Mouse (Mus musculus) hindbrain, embryonic 16.5 days (tissue): ENCODE data around the gene Neu2. TPM values are rescaled to one million over a fixed set of nuclear protein-coding genes. Genes with fewer than 3 reads are reported as not detected.
A peak's percentile ranks its signal among the peaks of the same experiment; 100 is the strongest.

Experiments
- ATAC-seq: fragments of 200-750 bp; cut with Nextera tagmentation; 2 replicates; pipeline ENCODE4 v1.8.0; 2017; ENCODE audit warnings: moderate TSS enrichment, moderate library complexity
- H3K27ac ChIP-seq: fragments of 300-500 bp; sonication (generic); 2 replicates; pipeline ENCODE4 v1.5.1; 2014; ENCODE audit warnings: low read depth, mild to moderate bottlenecking, control low read depth, low read length, moderate library complexity
- H3K27me3 ChIP-seq: fragments of 300-500 bp; sonication (generic); replicated peaks from 2 replicates; pipeline ENCODE4 v1.6.1; 2014; ENCODE audit warnings: low read length; ENCODE audit not compliant: control insufficient read depth, insufficient read depth
- H3K36me3 ChIP-seq: fragments of 300-500 bp; sonication (generic); 2 replicates; pipeline ENCODE4 v1.6.1; 2014; ENCODE audit warnings: mild to moderate bottlenecking, low read length, moderate library complexity, mixed read lengths; ENCODE audit not compliant: control insufficient read depth, insufficient read depth
- H3K4me1 ChIP-seq: fragments of 300-500 bp; sonication (generic); 2 replicates; pipeline ENCODE4 v1.6.1; 2014; ENCODE audit warnings: low read depth, low read length; ENCODE audit not compliant: control insufficient read depth, insufficient read depth
- H3K4me2 ChIP-seq: fragments of 300-500 bp; sonication (generic); 2 replicates; pipeline ENCODE4 v1.6.1; 2014; ENCODE audit warnings: mild to moderate bottlenecking, low read length, control low read depth, moderate library complexity
- H3K4me3 ChIP-seq: fragments of 300-500 bp; sonication (generic); 2 replicates; pipeline ENCODE4 v1.5.1; 2014; ENCODE audit warnings: mild to moderate bottlenecking, low read length, control low read depth, moderate library complexity
- H3K9ac ChIP-seq: fragments of 300-500 bp; sonication (generic); 2 replicates; pipeline ENCODE4 v1.6.1; 2014; ENCODE audit warnings: low read depth, mild to moderate bottlenecking, control low read depth, low read length, moderate library complexity
- H3K9me3 ChIP-seq: fragments of 300-500 bp; sonication (generic); 2 replicates; pipeline ENCODE4 v1.6.1; 2014; ENCODE audit warnings: mild to moderate bottlenecking, low read length, moderate library complexity; ENCODE audit not compliant: control insufficient read depth
- WGBS: fragments of 180-500 bp; shearing (Covaris S2); extraction: QIAGEN DNeasy Blood & Tissue Kit; methylation state at CpG from one replicate; pipeline ENCODE4 v1.1.7; 2014; 5-methylcytosine and 5-hydroxymethylcytosine counted together
- polyA plus RNA-seq: library from polyadenylated mRNA; unstranded; fragments of >200 nt; fragmentation: Nextera tagmentation; extraction: Ambion mirVana; gene quantifications from 2 replicates; pipeline ENCODE4 v1.2.1, GENCODE M21; 2015

Gene Neu2
- polyA plus RNA-seq, 1 experiment from 2014 or later, result 0.54 TPM

GRCm38 (mm10) chr1:87594671-87595070, 85.0 kb downstream of the Neu2 start:
- no peaks in the 10 kb centered on the region for H3K9me3 ChIP-seq
- H3K27me3 ChIP-seq, result no peaks in the 10 kb centered on the region
- H3K27ac ChIP-seq, result no peak overlapping the region
- no peaks in the 10 kb centered on the region for H3K36me3 ChIP-seq
- H3K4me3 ChIP-seq, result no peak overlapping the region
- no peak overlapping the region for H3K4me2 ChIP-seq
- no peaks in the 10 kb centered on the region for H3K4me1 ChIP-seq
- WGBS, result 94% methylated on average over 10 of the region's 10 CpGs
- ATAC-seq, result no peak
- H3K9ac ChIP-seq, result no peak overlapping the region

GRCm38 (mm10) chr1:87600533-87600932, 90.8 kb downstream of the Neu2 start:
- WGBS, result 79% methylated on average over 7 of the region's 7 CpGs
- Histone ChIP-seq H3K4me3 (no peak overlapping the region), H3K36me3 (no peaks in the 10 kb centered on the region), H3K9me3 (no peaks in the 10 kb centered on the region), H3K27ac (no peak overlapping the region), H3K4me2 (no peak overlapping the region), H3K27me3 (no peaks in the 10 kb centered on the region), H3K4me1 (no peaks in the 10 kb centered on the region), H3K9ac (no peak overlapping the region)
- no peak for ATAC-seq

GRCm38 (mm10) chr1:87601801-87602200, 92.1 kb downstream of the Neu2 start:
- H3K4me2 ChIP-seq, result no peak overlapping the region
- WGBS, result 78% methylated on average over 2 of the region's 2 CpGs
- H3K9me3 ChIP-seq, result no peaks in the 10 kb centered on the region
- H3K27me3 ChIP-seq, result no peaks in the 10 kb centered on the region
- no peak overlapping the region for H3K27ac ChIP-seq
- no peak for ATAC-seq
- no peaks in the 10 kb centered on the region for H3K4me1 ChIP-seq
- no peak overlapping the region for H3K4me3 ChIP-seq
- no peaks in the 10 kb centered on the region for H3K36me3 ChIP-seq
- no peak overlapping the region for H3K9ac ChIP-seq

GRCm38 (mm10) chr1:87603389-87603788, 93.7 kb downstream of the Neu2 start:
- Histone ChIP-seq H3K27ac (no peak overlapping the region), H3K36me3 (no peaks in the 10 kb centered on the region), H3K27me3 (no peaks in the 10 kb centered on the region), H3K9me3 (no peaks in the 10 kb centered on the region), H3K4me1 (no peaks in the 10 kb centered on the region), H3K9ac (no peak overlapping the region), H3K4me3 (no peak overlapping the region), H3K4me2 (no peak overlapping the region)
- no peak for ATAC-seq
- 88% methylated on average over 5 of the region's 5 CpGs for WGBS

GRCm38 (mm10) chr1:87605296-87605695, 95.6 kb downstream of the Neu2 start:
- Histone ChIP-seq H3K4me2 (no peak overlapping the region), H3K9ac (no peak overlapping the region), H3K4me3 (no peak overlapping the region), H3K27ac (no peak overlapping the region), H3K27me3 (no peaks in the 10 kb centered on the region), H3K4me1 (no peaks in the 10 kb centered on the region), H3K36me3 (no peaks in the 10 kb centered on the region), H3K9me3 (no peaks in the 10 kb centered on the region)
- no peak for ATAC-seq
- WGBS, result 88% methylated on average over 2 of the region's 2 CpGs

- Histone ChIP-seq H3K9me3 (no peaks in the 10 kb centered on the region), H3K4me1 (no peaks in the 10 kb centered on the region), H3K27me3 (no peaks in the 10 kb centered on the region), H3K4me2 (no peak overlapping the region), H3K4me3 (no peak overlapping the region), H3K9ac (no peak overlapping the region), H3K36me3 (no peaks in the 10 kb centered on the region), H3K27ac (no peak overlapping the region)
- WGBS, result 69% methylated on average over 21 of the region's 21 CpGs
- ATAC-seq, result peak; percentile 97
These were observed 97.8 kb downstream of the Neu2 start for GRCm38 (mm10) chr1:87607385-87608091.

GRCm38 (mm10) chr1:87608416-87609046, 98.8 kb downstream of the Neu2 start:
- Histone ChIP-seq H3K9ac (no peak overlapping the region), H3K4me3 (no peak overlapping the region), H3K36me3 (no peaks in the 10 kb centered on the region), H3K27me3 (no peaks in the 10 kb centered on the region), H3K4me1 (no peaks in the 10 kb centered on the region), H3K27ac (no peak overlapping the region), H3K4me2 (no peak overlapping the region), H3K9me3 (no peaks in the 10 kb centered on the region)
- 27% methylated on average over 7 of the region's 7 CpGs for WGBS
- ATAC-seq, result no peak

- no peak overlapping the region for H3K27ac ChIP-seq
- no peak overlapping the region for H3K4me2 ChIP-seq
- no peaks in the 10 kb centered on the region for H3K27me3 ChIP-seq
- WGBS, result 92% methylated on average over 2 of the region's 2 CpGs
- no peak overlapping the region for H3K4me3 ChIP-seq
- H3K9me3 ChIP-seq, result no peaks in the 10 kb centered on the region
- ATAC-seq, result no peak
- H3K4me1 ChIP-seq, result no peaks in the 10 kb centered on the region
- H3K36me3 ChIP-seq, result no peaks in the 10 kb centered on the region
- no peak overlapping the region for H3K9ac ChIP-seq
These were observed 105.0 kb downstream of the Neu2 start for GRCm38 (mm10) chr1:87614576-87615295.

- Histone ChIP-seq H3K4me3 (peak within 1 kb of the TSS; percentile 9), H3K9me3 (no peaks in the 10 kb centered on the region), H3K27me3 (no peaks in the 10 kb centered on the region), H3K4me1 (no peaks in the 10 kb centered on the region), H3K4me2 (no peak within 1 kb of the TSS), H3K36me3 (no peaks in the 10 kb centered on the region), H3K9ac (no peak within 1 kb of the TSS; the same call in 1 of the 2 replicates), H3K27ac (no peak within 1 kb of the TSS)
- no peak for ATAC-seq
- 81% methylated on average over 12 of the region's 12 CpGs for WGBS
These were observed 110.6 kb downstream of the Neu2 start, which contains the start of gene Inpp5d for GRCm38 (mm10) chr1:87620211-87620668. Gene Inpp5d (plus strand): TSS chr1:87620312.
